Mouse (Mus musculus) lung, postnatal 0 days (tissue): ENCODE measurements at regions not wholly inside any gene's neighbourhood (a gene's known extent, or its start where the extent isn't known, plus 50 kb on each side); places are given as distances from the start of the nearest gene placed in this dataset.

Source experiments
- CTCF ChIP-seq: IDR thresholded peaks from 2 replicates; pipeline ENCODE4 v1.5.1; 2016; ENCODE audit warnings: antibody characterized with exemption, mild to moderate bottlenecking
- EP300 ChIP-seq: IDR thresholded peaks from 2 replicates; pipeline ENCODE4 v1.6.1; 2016; ENCODE audit warnings: antibody characterized with exemption, mild to moderate bottlenecking, control low read depth

DNA sequence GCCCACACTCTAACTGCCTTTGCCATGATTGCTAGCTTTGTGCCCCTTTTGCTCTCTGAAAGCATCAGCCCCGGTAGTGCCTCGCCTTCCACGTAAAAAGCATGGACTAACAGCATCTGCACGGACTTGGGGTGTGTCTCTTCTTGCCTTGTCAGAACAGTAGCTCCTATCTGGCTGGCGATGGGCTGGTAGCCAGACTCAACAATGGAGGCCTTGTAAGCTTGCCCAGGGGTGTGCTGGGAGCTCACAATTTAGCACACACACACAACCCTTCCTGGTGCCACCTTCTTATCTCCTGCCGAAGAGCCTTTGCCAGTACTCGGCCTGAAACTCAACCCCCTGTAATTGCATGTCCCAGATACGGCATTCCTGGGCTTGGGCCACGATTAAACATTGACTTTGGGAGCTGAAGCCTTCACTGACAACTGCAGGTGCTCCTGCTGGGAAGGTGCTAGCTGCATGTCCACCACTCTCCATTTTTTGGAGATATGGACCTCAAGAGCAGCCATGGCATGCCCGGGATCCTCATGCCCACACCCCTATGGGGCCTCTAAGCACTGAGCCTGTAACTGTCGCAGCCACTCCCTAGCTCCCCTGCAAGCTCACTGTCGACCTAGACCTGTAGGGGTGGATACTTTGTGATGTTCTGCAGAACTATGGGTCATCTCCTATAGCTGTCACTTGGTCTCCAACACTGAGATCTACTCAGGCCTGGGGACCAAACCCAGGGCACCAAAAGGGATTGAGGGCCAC, 166.7 kb upstream of the Haao start:
- TF ChIP-seq CTCF: no peak
- TF ChIP-seq EP300: no peak
